Mouse (Mus musculus) embryonic facial prominence, embryonic 13.5 days (tissue): Measurements from ENCODE around the gene Xrcc2. TPM values are rescaled to one million over a fixed set of nuclear protein-coding genes. Genes with fewer than 3 reads are reported as not detected.

ENCODE experiments used
- ATAC-seq: fragments of 200-750 bp; cut with Nextera tagmentation; 2 replicates; pipeline ENCODE4 v1.8.0; 2017; ENCODE audit warnings: low read depth; ENCODE audit not compliant: insufficient number of reproducible peaks, insufficient read depth, low FRiP score, low TSS enrichment
- H3K27ac ChIP-seq: fragments of 300-500 bp; sonication (generic); 2 replicates; pipeline ENCODE4 v1.5.1; 2015; ENCODE audit warnings: moderate library complexity, mild to moderate bottlenecking, inconsistent platforms
- H3K27me3 ChIP-seq: fragments of 300-500 bp; sonication (generic); 2 replicates; pipeline ENCODE4 v1.6.1; 2015; ENCODE audit warnings: mild to moderate bottlenecking, inconsistent platforms
- H3K36me3 ChIP-seq: fragments of 300-500 bp; sonication (generic); 2 replicates; pipeline ENCODE4 v1.6.1; 2015; ENCODE audit warnings: mild to moderate bottlenecking, inconsistent platforms
- H3K4me1 ChIP-seq: fragments of 300-500 bp; sonication (generic); 2 replicates; pipeline ENCODE4 v1.6.1; 2015; ENCODE audit warnings: inconsistent platforms
- H3K4me2 ChIP-seq: fragments of 300-500 bp; sonication (generic); 2 replicates; pipeline ENCODE4 v1.6.1; 2015; ENCODE audit warnings: moderate library complexity, mild to moderate bottlenecking, inconsistent platforms
- H3K4me3 ChIP-seq: fragments of 300-500 bp; sonication (generic); 2 replicates; pipeline ENCODE4 v1.5.1; 2015; ENCODE audit warnings: mild to moderate bottlenecking, inconsistent platforms
- H3K9ac ChIP-seq: fragments of 300-500 bp; sonication (generic); 2 replicates; pipeline ENCODE4 v1.6.1; 2015; ENCODE audit warnings: mild to moderate bottlenecking, inconsistent platforms
- H3K9me3 ChIP-seq: fragments of 300-500 bp; sonication (generic); 2 replicates; pipeline ENCODE4 v1.6.1; 2016; ENCODE audit warnings: inconsistent platforms
- WGBS: fragments of 180-500 bp; shearing (Covaris S2); methylation state at CpG from one replicate; pipeline ENCODE4 v1.1.7; 2015; ENCODE audit warnings: mixed read lengths; 5-methylcytosine and 5-hydroxymethylcytosine counted together
- polyA plus RNA-seq: library from polyadenylated mRNA; unstranded; fragments of >200 nt; fragmentation: Nextera tagmentation; extraction: Ambion mirVana; gene quantifications from 2 replicates; pipeline ENCODE4 v1.2.1, GENCODE M21; 2015

Xrcc2 gene
- polyA plus RNA-seq, 1 experiment from 2014 or later: 13.4 TPM

DNA sequence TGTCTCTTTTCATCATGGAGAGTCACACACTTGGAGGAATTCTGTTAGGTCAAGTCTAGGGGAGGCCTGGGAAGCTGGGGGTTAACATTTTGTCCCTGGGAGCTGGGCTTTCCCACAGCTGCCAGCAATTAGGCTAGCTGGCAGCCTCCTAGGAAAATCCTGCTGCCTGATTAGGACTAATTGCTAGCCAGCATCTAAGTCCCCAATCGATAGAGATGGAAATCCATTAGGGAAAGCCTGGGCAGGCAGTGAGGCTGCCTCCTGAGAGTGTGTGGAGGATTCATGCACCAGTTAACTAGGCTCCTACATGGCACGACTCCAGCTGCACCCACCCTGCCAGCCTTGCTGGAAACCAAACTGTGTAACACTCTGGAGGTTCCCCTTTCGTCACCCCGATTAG, 39.5 kb downstream of the Xrcc2 start:
- Histone ChIP-seq H3K36me3 (no peaks in the 10 kb centered on the region), H3K4me1 (peaks cover 23% of the 10 kb centered on the region), H3K9ac (0 out of 2 replicates have a peak overlapping the region, but pooled peaks have one; percentile 27), H3K27me3 (no peaks in the 10 kb centered on the region), H3K27ac (peak overlapping the region; percentile 57), H3K4me3 (no peak overlapping the region), H3K4me2 (peak overlapping the region; percentile 18), H3K9me3 (no peaks in the 10 kb centered on the region)
- 18% methylated on average over 4 of the region's 4 CpGs for WGBS
- peak; percentile 61 for ATAC-seq

GRCm38 (mm10) chr5:25665516-25665915, 40.1 kb downstream of the Xrcc2 start:
- 52% methylated on average over 10 of the region's 10 CpGs for whole genome bisulfite sequencing
- Histone ChIP-seq H3K9ac (no peak overlapping the region), H3K4me2 (no peak overlapping the region), H3K4me3 (no peak overlapping the region), H3K27ac (no peak overlapping the region), H3K9me3 (no peaks in the 10 kb centered on the region), H3K27me3 (no peaks in the 10 kb centered on the region), H3K4me1 (peaks cover 18% of the 10 kb centered on the region), H3K36me3 (no peaks in the 10 kb centered on the region)
- ATAC-seq: no peak

- Histone ChIP-seq H3K4me3 (no peak overlapping the region), H3K4me1 (peaks cover 14% of the 10 kb centered on the region), H3K27me3 (no peaks in the 10 kb centered on the region), H3K4me2 (no peak overlapping the region), H3K9ac (no peak overlapping the region), H3K27ac (no peak overlapping the region), H3K36me3 (no peaks in the 10 kb centered on the region), H3K9me3 (no peaks in the 10 kb centered on the region)
- no peak for ATAC-seq
- WGBS: 86% methylated on average over 2 of the region's 2 CpGs
Measured at GRCm38 (mm10) chr5:25663165-25663564, 42.5 kb downstream of the Xrcc2 start.

- H3K4me2 ChIP-seq: peak overlapping the region; percentile 50
- peak overlapping the region; percentile 56; the same call in 1 of the 2 replicates for H3K9ac ChIP-seq
- peaks cover 10% of the 10 kb centered on the region for H3K4me1 ChIP-seq
- no peak overlapping the region for H3K27ac ChIP-seq
- H3K27me3 ChIP-seq: no peaks in the 10 kb centered on the region; the same call in 1 of the 2 replicates
- H3K9me3 ChIP-seq: no peaks in the 10 kb centered on the region
- no peak for ATAC-seq
- peak overlapping the region; percentile 2; the same call in 1 of the 2 replicates for H3K4me3 ChIP-seq
- 8% methylated on average over 14 of the region's 14 CpGs for whole genome bisulfite sequencing
- H3K36me3 ChIP-seq: no peaks in the 10 kb centered on the region
Measured at GRCm38 (mm10) chr5:25654578-25654987, 51.0 kb downstream of the Xrcc2 start.

- H3K9ac ChIP-seq: no peak overlapping the region
- ATAC-seq: no peak
- no peak overlapping the region for H3K27ac ChIP-seq
- H3K27me3 ChIP-seq: no peaks in the 10 kb centered on the region; the same call in 1 of the 2 replicates
- H3K9me3 ChIP-seq: no peaks in the 10 kb centered on the region
- WGBS: 40% methylated on average over 3 of the region's 3 CpGs
- no peaks in the 10 kb centered on the region for H3K36me3 ChIP-seq
- no peak overlapping the region for H3K4me2 ChIP-seq
- H3K4me1 ChIP-seq: peaks cover 10% of the 10 kb centered on the region
- no peak overlapping the region for H3K4me3 ChIP-seq
Measured at GRCm38 (mm10) chr5:25653377-25653776, 52.2 kb downstream of the Xrcc2 start.

DNA sequence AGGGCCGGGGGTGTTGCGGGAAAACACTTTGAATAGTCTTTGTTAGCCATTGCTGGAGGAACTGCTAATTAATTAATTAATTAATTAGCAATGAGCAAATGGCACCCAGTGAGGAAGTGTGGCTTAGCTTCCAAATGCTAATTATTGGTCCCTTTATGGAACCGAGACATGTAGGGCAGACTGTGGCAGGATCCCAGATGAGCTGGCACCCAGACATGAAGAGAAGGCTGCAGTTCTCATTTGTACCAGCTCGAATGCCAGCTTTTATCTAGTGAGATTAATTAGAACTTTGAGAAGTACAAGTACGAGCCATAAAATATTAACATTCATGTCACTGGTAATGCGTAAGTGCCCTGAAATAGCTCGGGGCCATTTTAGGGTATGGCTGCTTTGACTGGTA, 53.2 kb downstream of the Xrcc2 start:
- H3K27ac ChIP-seq: no peak overlapping the region
- H3K36me3 ChIP-seq: no peaks in the 10 kb centered on the region
- no peaks in the 10 kb centered on the region; the same call in 1 of the 2 replicates for H3K27me3 ChIP-seq
- H3K4me2 ChIP-seq: no peak overlapping the region
- H3K4me3 ChIP-seq: no peak overlapping the region
- WGBS: 87% methylated on average over 7 of the region's 7 CpGs
- no peaks in the 10 kb centered on the region for H3K9me3 ChIP-seq
- no peak for ATAC-seq
- peaks cover 10% of the 10 kb centered on the region for H3K4me1 ChIP-seq
- no peak overlapping the region for H3K9ac ChIP-seq

DNA sequence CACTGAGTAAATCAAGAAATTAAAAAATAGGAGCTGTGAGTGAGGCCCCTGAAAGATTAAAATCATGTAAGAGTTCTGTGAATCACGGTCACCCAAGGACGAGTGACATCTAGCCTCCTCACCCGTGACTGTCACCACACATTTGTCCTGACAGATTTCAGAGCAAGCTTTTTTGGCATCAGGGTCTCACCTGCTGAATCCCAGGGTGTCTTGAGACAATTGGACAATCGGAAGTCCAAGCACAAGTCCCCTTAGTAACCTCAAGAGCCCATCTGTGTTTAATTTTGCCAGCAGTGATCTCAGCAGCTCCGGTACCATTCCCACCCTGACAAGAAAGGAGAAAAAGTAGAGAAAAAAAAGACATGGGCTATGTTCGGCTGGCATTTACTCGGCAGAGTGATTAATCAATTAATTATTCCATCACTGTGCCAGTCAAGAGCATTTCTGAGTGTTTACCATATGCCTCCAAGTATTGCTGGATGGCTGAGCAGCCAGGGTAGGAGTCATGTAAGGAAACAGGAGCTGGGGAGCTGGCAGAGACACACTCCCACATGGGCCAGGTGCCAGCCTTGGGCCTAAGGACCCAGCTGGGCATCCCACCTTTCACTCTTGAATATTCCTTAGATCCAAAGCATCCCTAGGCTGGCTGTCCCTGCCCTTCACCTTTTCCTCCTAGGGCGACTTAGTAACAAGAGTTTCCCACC, 59.8 kb downstream of the Xrcc2 start:
- 56% methylated on average over 8 of the region's 8 CpGs for WGBS
- no peak for ATAC-seq
- Histone ChIP-seq H3K27me3 (no peaks in the 10 kb centered on the region), H3K27ac (no peak overlapping the region), H3K9me3 (no peaks in the 10 kb centered on the region), H3K4me2 (no peak overlapping the region), H3K4me3 (no peak overlapping the region), H3K36me3 (no peaks in the 10 kb centered on the region), H3K4me1 (peaks cover 4% of the 10 kb centered on the region; the same call in 1 of the 2 replicates), H3K9ac (no peak overlapping the region)

DNA sequence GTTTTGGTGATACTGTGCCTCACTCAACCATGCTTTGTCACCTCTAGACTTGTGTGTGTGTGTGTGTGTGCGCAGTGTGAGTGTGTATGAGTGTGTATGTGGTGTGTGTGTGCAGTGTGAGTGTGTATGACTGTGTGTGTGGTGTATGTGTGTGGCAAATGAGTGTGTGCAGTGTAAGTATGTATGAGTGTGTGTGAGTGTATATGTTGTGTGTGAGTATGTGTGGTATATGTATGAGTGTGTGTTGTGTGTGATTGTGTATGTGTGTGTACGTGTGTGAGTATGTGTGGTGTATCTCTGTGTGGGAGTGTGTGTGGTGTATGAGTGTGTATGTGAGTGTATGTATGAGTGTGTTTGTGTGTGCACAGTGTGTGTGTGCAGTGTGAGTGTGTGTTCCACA, 61.1 kb downstream of the Xrcc2 start:
- no peak for ATAC-seq
- Histone ChIP-seq H3K9me3 (no peaks in the 10 kb centered on the region), H3K4me1 (peaks cover 4% of the 10 kb centered on the region; the same call in 1 of the 2 replicates), H3K36me3 (no peaks in the 10 kb centered on the region), H3K9ac (no peak overlapping the region), H3K4me3 (no peak overlapping the region), H3K4me2 (no peak overlapping the region), H3K27me3 (no peaks in the 10 kb centered on the region), H3K27ac (no peak overlapping the region)
- WGBS: 92% methylated on average over 2 of the region's 2 CpGs

- H3K9ac ChIP-seq: no peak overlapping the region
- no peak for ATAC-seq
- no peak overlapping the region for H3K4me2 ChIP-seq
- peaks cover 4% of the 10 kb centered on the region; the same call in 1 of the 2 replicates for H3K4me1 ChIP-seq
- 77% methylated on average over 1 of the region's 1 CpGs for WGBS
- H3K27ac ChIP-seq: no peak overlapping the region
- no peak overlapping the region for H3K4me3 ChIP-seq
- H3K9me3 ChIP-seq: no peaks in the 10 kb centered on the region
- H3K27me3 ChIP-seq: no peaks in the 10 kb centered on the region
- no peaks in the 10 kb centered on the region for H3K36me3 ChIP-seq
Measured at GRCm38 (mm10) chr5:25642741-25643140, 62.9 kb downstream of the Xrcc2 start.

Other genes with a start within 250 kb of the Xrcc2 start
- 16.7 and 19.2 TPM in 2 replicates for gene Kmt2c, start 207.0 kb downstream of the Xrcc2 start, polyA plus RNA-seq
- gene Cct8l1, start 189.8 kb downstream of the Xrcc2 start, polyA plus RNA-seq: 0.12 TPM in 1 of 2 replicates, not detected in the other
- 4.7 and 5.2 TPM in 2 replicates for gene Actr3b, start 54.2 kb upstream of the Xrcc2 start, polyA plus RNA-seq
- 0.08 and 0.17 TPM in 2 replicates for gene Gm21663, start 236.6 kb upstream of the Xrcc2 start, polyA plus RNA-seq
- 0.29 TPM in 1 of 2 replicates, not detected in the other for gene Gm21671, start 248.6 kb upstream of the Xrcc2 start, polyA plus RNA-seq